Mouse (Mus musculus): ENCODE results near the gene Ppfia4. TPM values are rescaled to one million over a fixed set of nuclear protein-coding genes. Genes with fewer than 3 reads are reported as not detected.

Ppfia4 gene
- polyA plus RNA-seq, 1 experiment from 2014 or later, result 10.3 TPM

- Histone ChIP-seq H3K9me3 (no peaks in the 10 kb centered on the region), H3K4me3 (no peak overlapping the region), H3K4me1 (peaks cover 31% of the 10 kb centered on the region), H3K9ac (no peak overlapping the region), H3K27me3 (peaks cover 9% of the 10 kb centered on the region; the same call in 1 of the 2 replicates), H3K4me2 (replicated peaks) (peak overlapping the region; percentile 23), H3K36me3 (no peaks in the 10 kb centered on the region), H3K27ac (peak overlapping the region; percentile 55; the same call in 1 of the 2 replicates)
- peak; percentile 48; the same call in 1 of the 2 replicates for ATAC-seq (ENCODE audit: low FRiP score, low read depth)
- 37% methylated on average over 9 of the region's 9 CpGs for WGBS
These were observed 40.1 kb downstream of the Ppfia4 start for GRCm38 (mm10) chr1:134292601-134293000.

GRCm38 (mm10) chr1:134292073-134292472 is 40.7 kb downstream of the Ppfia4 start:
- 0 out of 2 replicates have a peak overlapping the region, but pooled peaks have one; percentile 25 for H3K9ac ChIP-seq
- peak overlapping the region; percentile 23; the same call in 1 of the 2 replicates for H3K4me3 ChIP-seq
- H3K9me3 ChIP-seq, result no peaks in the 10 kb centered on the region
- no peak for ATAC-seq (ENCODE audit: low FRiP score, low read depth)
- H3K4me1 ChIP-seq, result peaks cover 31% of the 10 kb centered on the region
- H3K4me2 ChIP-seq (replicated peaks), result peak overlapping the region; percentile 23; the same call in 1 of the 2 replicates
- no peaks in the 10 kb centered on the region for H3K36me3 ChIP-seq
- WGBS, result 28% methylated on average over 5 of the region's 5 CpGs
- 0 out of 2 replicates have a peak overlapping the region, but pooled peaks have one; percentile 33 for H3K27ac ChIP-seq
- peaks cover 4% of the 10 kb centered on the region; the same call in 1 of the 2 replicates for H3K27me3 ChIP-seq

GRCm38 (mm10) chr1:134291555-134291954 is 41.2 kb downstream of the Ppfia4 start:
- peaks cover 31% of the 10 kb centered on the region for H3K4me1 ChIP-seq
- H3K4me3 ChIP-seq, result peak overlapping the region; percentile 23
- H3K36me3 ChIP-seq, result no peaks in the 10 kb centered on the region
- 78% methylated on average over 8 of the region's 8 CpGs for WGBS
- H3K27me3 ChIP-seq, result no peaks in the 10 kb centered on the region
- no peak for ATAC-seq (ENCODE audit: low FRiP score, low read depth)
- H3K9ac ChIP-seq, result peak overlapping the region; percentile 25; the same call in 1 of the 2 replicates
- 0 out of 2 replicates have a peak overlapping the region, but pooled peaks have one; percentile 23 for H3K4me2 ChIP-seq (replicated peaks)
- H3K9me3 ChIP-seq, result no peaks in the 10 kb centered on the region
- peak overlapping the region; percentile 33; the same call in 1 of the 2 replicates for H3K27ac ChIP-seq

GRCm38 (mm10) chr1:134290909-134291308 is 41.8 kb downstream of the Ppfia4 start:
- H3K4me3 ChIP-seq, result peak overlapping the region; percentile 23

GRCm38 (mm10) chr1:134290300-134290699 is 42.4 kb downstream of the Ppfia4 start:
- peaks cover 31% of the 10 kb centered on the region for H3K4me1 ChIP-seq
- 90% methylated on average over 13 of the region's 13 CpGs for WGBS
- no peak for ATAC-seq (ENCODE audit: low FRiP score, low read depth)
- H3K4me2 ChIP-seq (replicated peaks), result no peak overlapping the region
- H3K36me3 ChIP-seq, result no peaks in the 10 kb centered on the region
- peak overlapping the region; percentile 35 for H3K9ac ChIP-seq
- H3K9me3 ChIP-seq, result no peaks in the 10 kb centered on the region
- peak overlapping the region; percentile 44; the same call in 1 of the 2 replicates for H3K27ac ChIP-seq
- no peaks in the 10 kb centered on the region for H3K27me3 ChIP-seq
- peak overlapping the region; percentile 23 for H3K4me3 ChIP-seq

More at GRCm38 (mm10) chr1:134290909-134291308, 41.8 kb downstream of the Ppfia4 start:
- no peak for ATAC-seq (ENCODE audit: low FRiP score, low read depth)
- Histone ChIP-seq H3K4me1 (peaks cover 31% of the 10 kb centered on the region), H3K9ac (0 out of 2 replicates have a peak overlapping the region, but pooled peaks have one; percentile 8), H3K27me3 (no peaks in the 10 kb centered on the region), H3K4me2 (replicated peaks) (no peak overlapping the region), H3K36me3 (no peaks in the 10 kb centered on the region), H3K9me3 (no peaks in the 10 kb centered on the region), H3K27ac (no peak overlapping the region)
- WGBS, result 64% methylated on average over 5 of the region's 5 CpGs

- Histone ChIP-seq H3K27ac (peak within 1 kb of the TSS; percentile 44; the same call in 1 of the 2 replicates), H3K36me3 (no peaks in the 10 kb centered on the region), H3K4me1 (peaks cover 31% of the 10 kb centered on the region), H3K27me3 (no peaks in the 10 kb centered on the region), H3K9me3 (no peaks in the 10 kb centered on the region), H3K4me3 (peak within 1 kb of the TSS; percentile 23), H3K4me2 (replicated peaks) (0 out of 2 replicates have a peak within 1 kb of the TSS, but pooled peaks have one; percentile 11), H3K9ac (peak within 1 kb of the TSS; percentile 35)
- peak; percentile 79 for ATAC-seq (ENCODE audit: low FRiP score, low read depth)
- WGBS, result 21% methylated on average over 11 of the region's 11 CpGs
These were observed 43.1 kb downstream of the Ppfia4 start, which contains the start of gene Myog for GRCm38 (mm10) chr1:134289598-134290099. Myog (plus strand) TSS chr1:134289989.

GRCm38 (mm10) chr1:134288239-134288638 is 44.5 kb downstream of the Ppfia4 start:
- Histone ChIP-seq H3K36me3 (no peaks in the 10 kb centered on the region), H3K27me3 (no peaks in the 10 kb centered on the region), H3K9ac (no peak overlapping the region), H3K4me1 (peaks cover 31% of the 10 kb centered on the region), H3K4me2 (replicated peaks) (no peak overlapping the region), H3K4me3 (no peak overlapping the region), H3K27ac (no peak overlapping the region), H3K9me3 (no peaks in the 10 kb centered on the region)
- ATAC-seq (ENCODE audit: low FRiP score, low read depth), result no peak
- 78% methylated on average over 3 of the region's 3 CpGs for WGBS

GRCm38 (mm10) chr1:134285458-134286120 is 47.1 kb downstream of the Ppfia4 start:
- no peak overlapping the region for H3K9ac ChIP-seq
- H3K9me3 ChIP-seq, result no peaks in the 10 kb centered on the region
- no peak overlapping the region for H3K4me3 ChIP-seq
- H3K4me2 ChIP-seq (replicated peaks), result no peak overlapping the region
- no peaks in the 10 kb centered on the region for H3K27me3 ChIP-seq
- H3K4me1 ChIP-seq, result peaks cover 12% of the 10 kb centered on the region
- 0 out of 2 replicates have a peak, but pooled peaks have one; percentile 21 for ATAC-seq (ENCODE audit: low FRiP score, low read depth)
- no peak overlapping the region for H3K27ac ChIP-seq
- H3K36me3 ChIP-seq, result no peaks in the 10 kb centered on the region
- 57% methylated on average over 10 of the region's 10 CpGs for WGBS

GRCm38 (mm10) chr1:134283108-134283507 is 49.6 kb downstream of the Ppfia4 start:
- H3K27me3 ChIP-seq, result no peaks in the 10 kb centered on the region
- H3K9me3 ChIP-seq, result no peaks in the 10 kb centered on the region
- no peak for ATAC-seq (ENCODE audit: low FRiP score, low read depth)
- H3K27ac ChIP-seq, result no peak overlapping the region
- no peaks in the 10 kb centered on the region for H3K36me3 ChIP-seq
- no peak overlapping the region for H3K9ac ChIP-seq
- H3K4me3 ChIP-seq, result no peak overlapping the region
- no peak overlapping the region for H3K4me2 ChIP-seq (replicated peaks)
- WGBS, result 74% methylated on average over 1 of the region's 1 CpGs
- H3K4me1 ChIP-seq, result no peaks in the 10 kb centered on the region

- no peak overlapping the region for H3K4me3 ChIP-seq
- H3K27ac ChIP-seq, result no peak overlapping the region
- H3K36me3 ChIP-seq, result no peaks in the 10 kb centered on the region
- H3K9me3 ChIP-seq, result no peaks in the 10 kb centered on the region
- H3K9ac ChIP-seq, result no peak overlapping the region
- no peak for ATAC-seq (ENCODE audit: low FRiP score, low read depth)
- no peaks in the 10 kb centered on the region for H3K27me3 ChIP-seq
- WGBS, result 66% methylated on average over 3 of the region's 3 CpGs
- H3K4me2 ChIP-seq (replicated peaks), result no peak overlapping the region
- no peaks in the 10 kb centered on the region for H3K4me1 ChIP-seq
These were observed 50.4 kb downstream of the Ppfia4 start for GRCm38 (mm10) chr1:134282342-134282741.

- Histone ChIP-seq H3K9me3 (no peaks in the 10 kb centered on the region), H3K9ac (no peak overlapping the region), H3K4me1 (no peaks in the 10 kb centered on the region), H3K27me3 (no peaks in the 10 kb centered on the region), H3K4me2 (replicated peaks) (no peak overlapping the region), H3K27ac (no peak overlapping the region), H3K4me3 (no peak overlapping the region), H3K36me3 (no peaks in the 10 kb centered on the region)
- no peak for ATAC-seq (ENCODE audit: low FRiP score, low read depth)
- 70% methylated on average over 4 of the region's 4 CpGs for WGBS
These were observed 51.2 kb downstream of the Ppfia4 start for GRCm38 (mm10) chr1:134281563-134281962.

GRCm38 (mm10) chr1:134280174-134280573 is 52.6 kb downstream of the Ppfia4 start:
- H3K4me1 ChIP-seq, result no peaks in the 10 kb centered on the region; the same call in 1 of the 2 replicates
- H3K27ac ChIP-seq, result no peak overlapping the region
- H3K4me2 ChIP-seq (replicated peaks), result no peak overlapping the region
- H3K36me3 ChIP-seq, result no peaks in the 10 kb centered on the region
- WGBS, result 85% methylated on average over 5 of the region's 5 CpGs
- no peaks in the 10 kb centered on the region for H3K9me3 ChIP-seq
- no peak overlapping the region for H3K9ac ChIP-seq
- ATAC-seq (ENCODE audit: low FRiP score, low read depth), result no peak
- no peaks in the 10 kb centered on the region for H3K27me3 ChIP-seq
- no peak overlapping the region for H3K4me3 ChIP-seq
